Mouse (Mus musculus): ENCODE results near the gene Tmem260. TPM values are rescaled to one million over a fixed set of nuclear protein-coding genes. Genes with fewer than 3 reads are reported as not detected.

Tmem260 gene
- 11.8 and 12.5 TPM in 2 replicates for polyA plus RNA-seq (2015; fragmentation: Nextera tagmentation; extraction: Ambion mirVana)

DNA sequence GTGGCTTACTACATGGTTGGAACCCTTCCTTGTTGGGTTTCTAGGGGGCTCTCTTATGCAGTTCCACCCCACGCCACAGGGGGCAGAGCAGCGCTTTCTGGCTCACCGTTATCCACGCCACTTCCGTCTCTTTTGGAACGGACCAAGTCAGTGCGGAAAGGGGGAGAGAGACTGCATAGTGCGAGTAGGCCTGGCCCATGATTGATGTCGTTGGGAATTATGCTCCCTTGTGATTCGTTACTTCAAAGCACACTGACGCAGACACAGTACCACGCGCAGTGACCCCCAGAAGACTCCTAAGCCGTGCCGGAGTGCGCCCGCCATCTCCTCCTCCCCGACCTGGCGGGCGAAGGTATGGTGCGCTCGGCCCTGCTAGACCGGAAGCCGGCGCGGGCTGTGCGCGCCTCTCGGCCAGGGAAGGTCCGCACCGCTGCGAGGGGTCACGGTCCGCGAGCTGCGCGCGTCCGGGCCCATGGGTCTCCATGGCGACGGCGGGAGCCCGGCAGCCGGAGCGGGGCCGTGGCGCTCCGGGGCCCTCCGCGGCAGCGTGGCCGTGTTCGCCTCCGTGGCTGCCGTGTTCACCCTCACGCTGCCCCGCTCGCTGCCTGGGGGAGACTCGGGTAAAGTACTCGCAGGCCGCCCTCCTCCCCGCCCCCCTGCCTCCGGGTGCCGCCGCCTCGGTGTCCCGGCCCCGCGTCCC is at the start of gene Tmem260:
Tmem260 (plus strand) TSS at position 141 of the 700 bp plus-strand sequence.
- Histone ChIP-seq H3K27ac (ENCODE audit: low read length) (peak within 1 kb of the TSS; percentile 91), H3K4me2 (ENCODE audit: low read depth, low read length) (peak within 1 kb of the TSS; percentile 72), H3K9me3 (replicated peaks; ENCODE audit: control insufficient read depth, low read length) (no peaks in the 10 kb centered on the region), H3K4me3 (ENCODE audit: low read length) (peak within 1 kb of the TSS; percentile 93), H3K36me3 (ENCODE audit: control insufficient read depth, insufficient read depth) (no peaks in the 10 kb centered on the region), H3K4me1 (ENCODE audit: control insufficient read depth, insufficient read depth, low read length) (peaks cover 8% of the 10 kb centered on the region), H3K9ac (ENCODE audit: low read length) (peak within 1 kb of the TSS; percentile 97), H3K27me3 (ENCODE audit: control insufficient read depth, insufficient read depth, low read length) (0 out of 2 replicates have a peak, but pooled peaks cover 2% of the 10 kb centered on the region)
- ATAC-seq (replicated peaks; ENCODE audit: extremely low read depth, insufficient read depth, low FRiP score), result peak; percentile 98
- WGBS, result 0% methylated on average over 56 of the region's 69 CpGs

DNA sequence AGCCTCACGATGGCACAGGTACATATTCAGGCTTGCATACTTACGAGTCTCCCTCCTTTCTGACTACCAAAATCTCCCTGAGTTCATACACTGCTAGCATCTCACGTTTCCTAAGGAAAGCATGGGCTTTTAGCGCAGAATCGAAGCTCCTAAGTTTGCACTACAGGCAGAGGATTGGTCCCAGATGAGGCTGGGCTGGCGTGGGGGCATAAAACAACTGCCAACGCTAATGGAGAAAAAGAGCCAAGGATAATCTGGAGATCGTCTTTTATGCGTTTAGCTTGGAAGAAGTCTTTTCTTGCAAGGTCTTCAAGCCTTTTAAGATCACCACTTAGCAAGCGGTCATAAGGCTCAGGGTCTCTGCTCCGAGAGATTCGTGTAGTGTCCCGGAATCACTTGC is 39.8 kb upstream of the Tmem260 start:
- no peak for ATAC-seq (replicated peaks; ENCODE audit: extremely low read depth, insufficient read depth, low FRiP score)
- Histone ChIP-seq H3K36me3 (ENCODE audit: control insufficient read depth, insufficient read depth) (no peaks in the 10 kb centered on the region), H3K9ac (ENCODE audit: low read length) (no peak overlapping the region), H3K9me3 (replicated peaks; ENCODE audit: control insufficient read depth, low read length) (no peaks in the 10 kb centered on the region), H3K4me1 (ENCODE audit: control insufficient read depth, insufficient read depth, low read length) (no peaks in the 10 kb centered on the region), H3K4me3 (ENCODE audit: low read length) (no peak overlapping the region), H3K4me2 (ENCODE audit: low read depth, low read length) (no peak overlapping the region), H3K27me3 (ENCODE audit: control insufficient read depth, insufficient read depth, low read length) (no peaks in the 10 kb centered on the region), H3K27ac (ENCODE audit: low read length) (no peak overlapping the region)
- 83% methylated on average over 13 of the region's 13 CpGs for WGBS

DNA sequence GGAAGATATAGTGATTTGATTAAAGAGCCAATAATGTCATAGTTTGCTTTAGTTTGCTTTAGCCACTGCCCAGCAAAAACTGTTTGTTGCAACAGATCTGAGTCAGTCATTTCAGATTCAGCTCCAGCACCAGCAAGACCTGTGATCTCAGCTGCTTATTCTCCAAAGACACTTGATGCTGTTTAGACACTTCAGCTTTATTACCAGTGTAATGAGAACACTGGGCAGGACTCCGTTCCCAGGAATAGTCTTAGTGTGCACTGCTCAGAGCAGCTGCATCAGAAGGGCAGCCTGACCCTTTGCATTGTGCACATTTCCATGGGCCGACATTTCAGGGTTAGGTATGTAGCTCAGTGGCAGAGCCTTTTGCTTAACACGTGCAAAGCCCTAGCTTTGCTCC is 28.9 kb upstream of the Tmem260 start:
- WGBS, result 73% methylated on average over 3 of the region's 3 CpGs
- Histone ChIP-seq H3K36me3 (ENCODE audit: control insufficient read depth, insufficient read depth) (no peaks in the 10 kb centered on the region), H3K9ac (ENCODE audit: low read length) (no peak overlapping the region), H3K4me1 (ENCODE audit: control insufficient read depth, insufficient read depth, low read length) (peaks cover 6% of the 10 kb centered on the region; the same call in 1 of the 2 replicates), H3K27ac (ENCODE audit: low read length) (no peak overlapping the region), H3K4me2 (ENCODE audit: low read depth, low read length) (no peak overlapping the region), H3K4me3 (ENCODE audit: low read length) (no peak overlapping the region), H3K9me3 (replicated peaks; ENCODE audit: control insufficient read depth, low read length) (no peaks in the 10 kb centered on the region), H3K27me3 (ENCODE audit: control insufficient read depth, insufficient read depth, low read length) (no peaks in the 10 kb centered on the region)
- ATAC-seq (replicated peaks; ENCODE audit: extremely low read depth, insufficient read depth, low FRiP score), result no peak

DNA sequence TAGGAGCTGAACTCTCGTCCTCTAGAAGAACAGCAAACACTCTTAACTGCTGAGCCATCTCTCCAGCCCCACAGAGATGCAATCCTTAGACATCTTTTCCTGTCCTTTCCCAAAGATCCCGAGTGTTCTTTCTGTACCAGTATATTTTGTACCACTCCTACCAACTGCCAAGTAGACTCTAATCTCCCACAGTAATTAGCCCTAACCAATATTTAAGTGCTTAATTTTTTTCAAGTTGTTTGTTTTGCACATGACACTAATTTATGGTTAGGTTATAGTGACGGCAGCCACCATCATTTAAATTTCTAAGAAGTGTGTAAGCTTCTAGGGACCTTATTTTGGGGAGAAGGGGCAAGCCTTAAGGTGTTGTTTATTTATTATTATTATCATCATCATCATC is 27.7 kb upstream of the Tmem260 start:
- Histone ChIP-seq H3K9ac (ENCODE audit: low read length) (no peak overlapping the region), H3K27ac (ENCODE audit: low read length) (no peak overlapping the region), H3K27me3 (ENCODE audit: control insufficient read depth, insufficient read depth, low read length) (0 out of 2 replicates have a peak, but pooled peaks cover 4% of the 10 kb centered on the region), H3K36me3 (ENCODE audit: control insufficient read depth, insufficient read depth) (no peaks in the 10 kb centered on the region), H3K4me2 (ENCODE audit: low read depth, low read length) (no peak overlapping the region), H3K4me1 (ENCODE audit: control insufficient read depth, insufficient read depth, low read length) (peaks cover 8% of the 10 kb centered on the region; the same call in 1 of the 2 replicates), H3K9me3 (replicated peaks; ENCODE audit: control insufficient read depth, low read length) (no peaks in the 10 kb centered on the region), H3K4me3 (ENCODE audit: low read length) (no peak overlapping the region)
- 68% methylated on average over 3 of the region's 3 CpGs for WGBS
- no peak for ATAC-seq (replicated peaks; ENCODE audit: extremely low read depth, insufficient read depth, low FRiP score)

DNA sequence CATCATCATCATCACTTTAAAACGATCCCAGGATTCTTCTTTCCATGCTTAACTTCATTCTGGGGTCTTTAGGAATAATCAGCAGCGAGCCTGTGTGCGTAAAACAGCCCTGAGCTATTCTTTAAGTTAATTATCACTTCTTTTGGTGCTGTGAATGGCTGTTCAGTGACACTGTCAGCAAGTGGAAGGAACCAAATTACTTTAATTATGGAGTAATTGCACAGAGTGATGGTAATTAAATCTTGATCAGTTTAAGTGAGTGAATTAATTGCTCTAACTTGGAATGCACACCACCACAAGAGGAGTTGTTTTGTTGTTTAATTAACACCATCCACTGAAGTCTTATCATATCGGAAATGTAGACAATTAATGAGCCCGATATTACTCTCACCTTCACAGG is 27.3 kb upstream of the Tmem260 start:
- 75% methylated on average over 5 of the region's 5 CpGs for WGBS

DNA sequence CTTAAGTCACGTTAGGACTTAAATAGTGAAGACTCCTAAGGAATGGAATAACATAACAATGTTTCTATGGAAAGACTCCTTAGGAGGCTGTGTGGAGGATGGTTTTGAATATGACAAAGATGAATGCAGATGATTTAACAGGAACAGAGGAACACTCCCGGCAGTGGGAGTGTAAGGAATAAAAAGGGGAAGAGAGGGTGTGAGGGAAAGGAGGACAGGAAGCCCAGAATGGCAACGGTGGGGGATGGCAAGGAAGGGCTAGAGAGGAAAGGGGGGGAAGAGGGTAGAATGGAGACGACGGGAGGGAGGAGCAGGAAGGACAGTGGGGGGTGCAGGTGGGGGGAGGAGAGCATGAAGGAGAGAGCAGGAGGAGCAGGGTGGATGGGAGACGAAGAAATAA is 24.4 kb upstream of the Tmem260 start:
- Histone ChIP-seq H3K9ac (ENCODE audit: low read length) (no peak overlapping the region; the same call in 1 of the 2 replicates), H3K27ac (ENCODE audit: low read length) (peak overlapping the region; percentile 19; the same call in 1 of the 2 replicates), H3K4me1 (ENCODE audit: control insufficient read depth, insufficient read depth, low read length) (peaks cover 8% of the 10 kb centered on the region; the same call in 1 of the 2 replicates), H3K4me2 (ENCODE audit: low read depth, low read length) (peak overlapping the region; percentile 59), H3K36me3 (ENCODE audit: control insufficient read depth, insufficient read depth) (no peaks in the 10 kb centered on the region), H3K4me3 (ENCODE audit: low read length) (no peak overlapping the region), H3K9me3 (replicated peaks; ENCODE audit: control insufficient read depth, low read length) (no peaks in the 10 kb centered on the region), H3K27me3 (ENCODE audit: control insufficient read depth, insufficient read depth, low read length) (0 out of 2 replicates have a peak, but pooled peaks cover 4% of the 10 kb centered on the region)
- ATAC-seq (replicated peaks; ENCODE audit: extremely low read depth, insufficient read depth, low FRiP score), result 0 out of 2 replicates have a peak, but pooled peaks have one; percentile 39
- 14% methylated on average over 6 of the region's 6 CpGs for WGBS

More for the DNA sequence above, 27.3 kb upstream of the Tmem260 start:
- no peak for ATAC-seq (replicated peaks; ENCODE audit: extremely low read depth, insufficient read depth, low FRiP score)
- Histone ChIP-seq H3K9me3 (replicated peaks; ENCODE audit: control insufficient read depth, low read length) (no peaks in the 10 kb centered on the region), H3K27me3 (ENCODE audit: control insufficient read depth, insufficient read depth, low read length) (0 out of 2 replicates have a peak, but pooled peaks cover 4% of the 10 kb centered on the region), H3K27ac (ENCODE audit: low read length) (no peak overlapping the region), H3K4me1 (ENCODE audit: control insufficient read depth, insufficient read depth, low read length) (peaks cover 8% of the 10 kb centered on the region; the same call in 1 of the 2 replicates), H3K4me2 (ENCODE audit: low read depth, low read length) (no peak overlapping the region), H3K36me3 (ENCODE audit: control insufficient read depth, insufficient read depth) (no peaks in the 10 kb centered on the region), H3K9ac (ENCODE audit: low read length) (no peak overlapping the region), H3K4me3 (ENCODE audit: low read length) (no peak overlapping the region)

DNA sequence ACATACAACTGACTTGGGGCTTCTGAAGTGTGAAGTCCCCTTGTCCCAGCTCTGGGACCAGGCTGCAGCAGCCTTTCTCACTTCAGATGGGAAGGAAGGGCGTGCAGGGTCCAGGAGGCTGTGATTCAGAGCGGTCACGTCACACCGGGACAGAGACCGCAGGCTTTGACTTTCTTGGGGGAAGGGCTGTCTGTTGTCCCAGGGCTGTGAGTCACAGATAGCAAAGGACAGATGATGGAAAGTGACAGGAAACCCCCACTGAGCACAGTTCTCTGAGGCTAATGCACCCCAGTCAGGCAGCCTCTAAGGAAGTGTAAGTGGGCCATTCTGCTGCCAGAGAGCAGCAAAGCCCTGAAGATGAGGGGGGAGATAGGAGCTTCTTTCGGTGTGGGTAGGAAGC is 23.9 kb upstream of the Tmem260 start:
- peak overlapping the region; percentile 19; the same call in 1 of the 2 replicates for H3K27ac ChIP-seq (ENCODE audit: low read length)
- peak overlapping the region; percentile 26 for H3K4me3 ChIP-seq (ENCODE audit: low read length)
- peaks cover 8% of the 10 kb centered on the region; the same call in 1 of the 2 replicates for H3K4me1 ChIP-seq (ENCODE audit: control insufficient read depth, insufficient read depth, low read length)
- no peaks in the 10 kb centered on the region for H3K9me3 ChIP-seq (replicated peaks; ENCODE audit: control insufficient read depth, low read length)
- ATAC-seq (replicated peaks; ENCODE audit: extremely low read depth, insufficient read depth, low FRiP score), result peak; percentile 83
- H3K4me2 ChIP-seq (ENCODE audit: low read depth, low read length), result peak overlapping the region; percentile 59
- no peaks in the 10 kb centered on the region for H3K36me3 ChIP-seq (ENCODE audit: control insufficient read depth, insufficient read depth)
- WGBS, result 4% methylated on average over 6 of the region's 6 CpGs
- 0 out of 2 replicates have a peak, but pooled peaks cover 4% of the 10 kb centered on the region for H3K27me3 ChIP-seq (ENCODE audit: control insufficient read depth, insufficient read depth, low read length)
- H3K9ac ChIP-seq (ENCODE audit: low read length), result peak overlapping the region; percentile 45

DNA sequence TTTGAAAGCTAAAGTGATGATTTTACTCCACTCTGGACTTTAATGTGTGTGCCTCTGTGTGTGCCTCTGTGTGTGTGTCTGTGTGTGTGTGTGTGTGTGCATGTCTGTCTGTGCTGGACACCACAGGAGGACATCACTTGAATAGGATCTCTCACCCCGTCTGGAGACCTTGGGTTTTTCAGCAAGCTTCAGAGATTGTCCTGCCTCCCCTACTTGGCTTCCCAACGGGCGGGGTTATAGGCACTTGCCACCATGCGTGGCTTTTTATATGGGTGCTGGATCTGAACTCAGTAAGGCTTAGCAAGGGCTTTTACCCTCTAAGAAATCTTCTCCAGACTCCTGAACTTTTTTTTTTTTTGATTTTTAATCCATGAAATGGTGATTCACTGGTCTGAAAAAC is 23.5 kb upstream of the Tmem260 start:
- WGBS, result 27% methylated on average over 4 of the region's 4 CpGs
- peak overlapping the region; percentile 45 for H3K9ac ChIP-seq (ENCODE audit: low read length)
- no peak for ATAC-seq (replicated peaks; ENCODE audit: extremely low read depth, insufficient read depth, low FRiP score)
- 0 out of 2 replicates have a peak, but pooled peaks cover 4% of the 10 kb centered on the region for H3K27me3 ChIP-seq (ENCODE audit: control insufficient read depth, insufficient read depth, low read length)
- H3K27ac ChIP-seq (ENCODE audit: low read length), result 0 out of 2 replicates have a peak overlapping the region, but pooled peaks have one; percentile 5
- H3K4me2 ChIP-seq (ENCODE audit: low read depth, low read length), result peak overlapping the region; percentile 59
- 0 out of 2 replicates have a peak overlapping the region, but pooled peaks have one; percentile 26 for H3K4me3 ChIP-seq (ENCODE audit: low read length)
- H3K9me3 ChIP-seq (replicated peaks; ENCODE audit: control insufficient read depth, low read length), result no peaks in the 10 kb centered on the region
- no peaks in the 10 kb centered on the region for H3K36me3 ChIP-seq (ENCODE audit: control insufficient read depth, insufficient read depth)
- peaks cover 8% of the 10 kb centered on the region; the same call in 1 of the 2 replicates for H3K4me1 ChIP-seq (ENCODE audit: control insufficient read depth, insufficient read depth, low read length)

DNA sequence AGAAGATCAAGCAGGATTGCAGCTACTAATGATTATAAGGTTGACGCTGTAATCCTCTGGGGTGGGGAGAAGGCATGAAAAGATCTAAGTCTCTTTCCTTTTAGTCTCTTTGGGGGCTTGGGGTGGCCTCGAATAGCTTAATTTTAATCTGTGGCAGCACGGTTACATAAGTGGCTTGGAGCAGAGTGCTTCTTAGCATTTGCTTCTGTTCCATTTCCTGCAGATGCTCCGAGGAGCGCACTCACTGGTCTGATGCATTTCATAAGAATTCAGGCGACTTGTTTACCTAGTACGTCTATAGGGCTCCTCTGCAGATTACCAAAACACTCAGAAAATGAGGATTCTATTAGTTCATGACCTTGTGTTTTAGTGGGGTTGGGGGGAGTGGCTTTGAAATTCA is 23.0 kb upstream of the Tmem260 start:
- Histone ChIP-seq H3K9me3 (replicated peaks; ENCODE audit: control insufficient read depth, low read length) (no peaks in the 10 kb centered on the region), H3K9ac (ENCODE audit: low read length) (no peak overlapping the region), H3K36me3 (ENCODE audit: control insufficient read depth, insufficient read depth) (no peaks in the 10 kb centered on the region), H3K4me3 (ENCODE audit: low read length) (no peak overlapping the region), H3K27ac (ENCODE audit: low read length) (no peak overlapping the region), H3K4me1 (ENCODE audit: control insufficient read depth, insufficient read depth, low read length) (peaks cover 8% of the 10 kb centered on the region; the same call in 1 of the 2 replicates), H3K27me3 (ENCODE audit: control insufficient read depth, insufficient read depth, low read length) (0 out of 2 replicates have a peak, but pooled peaks cover 4% of the 10 kb centered on the region), H3K4me2 (ENCODE audit: low read depth, low read length) (no peak overlapping the region)
- no peak for ATAC-seq (replicated peaks; ENCODE audit: extremely low read depth, insufficient read depth, low FRiP score)
- 51% methylated on average over 7 of the region's 7 CpGs for WGBS

All from heart, embryonic 16.5 days (tissue).